Mouse (Mus musculus): ENCODE measurements around the gene Mrps9.
"Not testable (repeated sequence)": the region's sequence is repeated elsewhere in the genome, so short reads cannot be mapped to it uniquely, and the experiment has no call there.

Gene Mrps9

GRCm38 (mm10) chr1:42850663-42851397 is at the start of gene Mrps9:
Gene Mrps9 (plus strand): TSS chr1:42851233.
- DNase-seq (ENCODE audit: low read depth): peak; percentile 99

GRCm38 (mm10) chr1:42813301-42813845 is 37.7 kb upstream of the Mrps9 start:
- no peak for DNase-seq (ENCODE audit: low read depth)

- no peak for DNase-seq (ENCODE audit: low read depth)
Observed at GRCm38 (mm10) chr1:42814798-42815619, 36.0 kb upstream of the Mrps9 start.

GRCm38 (mm10) chr1:42851398-42851767 is 350 bp downstream of the Mrps9 start:
- no peak for DNase-seq (ENCODE audit: low read depth)

- DNase-seq (ENCODE audit: low read depth): no peak
Observed at GRCm38 (mm10) chr1:42851810-42852209, 777 bp downstream of the Mrps9 start.

- no peak for DNase-seq (ENCODE audit: low read depth)
Observed at GRCm38 (mm10) chr1:42864719-42865250, 13.8 kb downstream of the Mrps9 start.

- DNase-seq (ENCODE audit: low read depth): no peak
Observed at GRCm38 (mm10) chr1:42865336-42865939, 14.4 kb downstream of the Mrps9 start.

GRCm38 (mm10) chr1:42865986-42866385 is 15.0 kb downstream of the Mrps9 start:
- DNase-seq (ENCODE audit: low read depth): no peak

GRCm38 (mm10) chr1:42867188-42867587 is 16.2 kb downstream of the Mrps9 start:
- DNase-seq (ENCODE audit: low read depth): no peak

GRCm38 (mm10) chr1:42874174-42874573 is 23.1 kb downstream of the Mrps9 start:
- DNase-seq (ENCODE audit: low read depth): no peak

GRCm38 (mm10) chr1:42875271-42875670 is 24.2 kb downstream of the Mrps9 start:
- no peak for DNase-seq (ENCODE audit: low read depth)

- no peak for DNase-seq (ENCODE audit: low read depth)
Observed at GRCm38 (mm10) chr1:42876463-42877093, 25.5 kb downstream of the Mrps9 start.

GRCm38 (mm10) chr1:42877264-42877663 is 26.2 kb downstream of the Mrps9 start:
- DNase-seq (ENCODE audit: low read depth): no peak

- no peak for DNase-seq (ENCODE audit: low read depth)
Observed at GRCm38 (mm10) chr1:42878851-42879250, 27.8 kb downstream of the Mrps9 start.

GRCm38 (mm10) chr1:42882258-42882657 is 31.2 kb downstream of the Mrps9 start:
- no peak for DNase-seq (ENCODE audit: low read depth)

GRCm38 (mm10) chr1:42883418-42883817 is 32.4 kb downstream of the Mrps9 start:
- not testable (repeated sequence) for DNase-seq (ENCODE audit: low read depth)

- no peak for DNase-seq (ENCODE audit: low read depth)
Observed at GRCm38 (mm10) chr1:42887835-42888234, 36.8 kb downstream of the Mrps9 start.

- no peak for DNase-seq (ENCODE audit: low read depth)
Observed at GRCm38 (mm10) chr1:42888541-42889349, 37.7 kb downstream of the Mrps9 start.

GRCm38 (mm10) chr1:42889421-42889887 is 38.4 kb downstream of the Mrps9 start:
- DNase-seq (ENCODE audit: low read depth): no peak

- DNase-seq (ENCODE audit: low read depth): no peak
Observed at GRCm38 (mm10) chr1:42894695-42895094, 43.7 kb downstream of the Mrps9 start.

- DNase-seq (ENCODE audit: low read depth): no peak
Observed at GRCm38 (mm10) chr1:42905148-42905547, 54.1 kb downstream of the Mrps9 start.
